Mouse (Mus musculus) liver, embryonic 14.5 days (tissue): ENCODE results near the gene Fam209. TPM values are rescaled to one million over a fixed set of nuclear protein-coding genes. Genes with fewer than 3 reads are reported as not detected.

Experiments
- ATAC-seq: fragments of 200-750 bp; cut with Nextera tagmentation; 2 replicates; pipeline ENCODE4 v1.8.0; 2017; ENCODE audit warnings: moderate number of reproducible peaks, mild to moderate bottlenecking, moderate library complexity; ENCODE audit not compliant: insufficient read depth
- DNase-seq, 3 experiments: peaks; one replicate each; pipeline ENCODE4 v3.0.0-alpha.2; 2012 to 2013; ENCODE audit warnings: low read depth in 3 of 3, low spot score in 3 of 3
- H3K27ac ChIP-seq: fragments of 300-500 bp; sonication (generic); 2 replicates; pipeline ENCODE4 v1.5.1; 2014; ENCODE audit warnings: moderate library complexity, mild to moderate bottlenecking, control low read depth, inconsistent platforms
- H3K27me3 ChIP-seq: fragments of 300-500 bp; sonication (generic); 2 replicates; pipeline ENCODE4 v1.6.1; 2014; ENCODE audit warnings: mild to moderate bottlenecking, low read length, moderate library complexity; ENCODE audit not compliant: control insufficient read depth, insufficient read depth
- H3K36me3 ChIP-seq: fragments of 300-500 bp; sonication (generic); replicated peaks from 2 replicates; pipeline ENCODE4 v1.6.1; 2014; ENCODE audit warnings: low read depth; ENCODE audit not compliant: control insufficient read depth, insufficient read depth
- H3K4me1 ChIP-seq, 2 experiments: fragments of 200-500 bp in 1 of 2; fragments of 300-500 bp in 1 of 2; sonication (generic) in 1 of 2; replicated peaks; 2 replicates each; pipeline ENCODE4 v1.6.1; 2012 to 2014; ENCODE audit warnings: antibody characterized with exemption in 1 of 2, inconsistent platforms in 1 of 2, low read length in 1 of 2; ENCODE audit not compliant: control insufficient read depth in 2 of 2, insufficient read depth in 2 of 2
- H3K4me2 ChIP-seq: fragments of 300-500 bp; sonication (generic); 2 replicates; pipeline ENCODE4 v1.6.1; 2014; ENCODE audit warnings: low read depth, mild to moderate bottlenecking, control low read depth, moderate library complexity
- H3K4me3 ChIP-seq, 2 experiments: fragments of 200-500 bp in 1 of 2; fragments of 300-500 bp in 1 of 2; sonication (generic) in 1 of 2; 2 replicates each; pipeline ENCODE4 v1.5.1; 2012 to 2014; ENCODE audit warnings: low read depth in 2 of 2, low read length in 2 of 2, mild to moderate bottlenecking in 2 of 2, control low read depth in 1 of 2, inconsistent platforms in 1 of 2, moderate library complexity in 1 of 2; ENCODE audit not compliant: insufficient read depth in 1 of 2
- H3K9ac ChIP-seq: fragments of 300-500 bp; sonication (generic); replicated peaks from 2 replicates; pipeline ENCODE4 v1.6.1; 2014; ENCODE audit warnings: mild to moderate bottlenecking, control low read depth, moderate library complexity
- H3K9me3 ChIP-seq: fragments of 300-500 bp; sonication (generic); 2 replicates; pipeline ENCODE4 v1.6.1; 2016; ENCODE audit warnings: low read length, mixed read lengths; ENCODE audit not compliant: control insufficient read depth
- CTCF ChIP-seq: IDR thresholded peaks from 2 replicates; pipeline ENCODE4 v1.5.1; 2016; ENCODE audit warnings: antibody characterized with exemption, low read depth, control low read depth
- EP300 ChIP-seq: IDR thresholded peaks from 2 replicates; pipeline ENCODE4 v1.6.1; 2016; ENCODE audit warnings: antibody characterized with exemption, low read depth
- WGBS: fragments of 180-500 bp; shearing (Covaris S2); extraction: QIAGEN DNeasy Blood & Tissue Kit; methylation state at CpG from one replicate; pipeline ENCODE4 v1.1.7; 2014; ENCODE audit not compliant: insufficient replicate concordance; 5-methylcytosine and 5-hydroxymethylcytosine counted together
- polyA plus RNA-seq, 2 experiments: library from polyadenylated mRNA; depleted of rRNA in 1 of 2; stranded (reverse) in 1 of 2; unstranded in 1 of 2; fragments of >200 nt; fragmentation: Nextera tagmentation in 1 of 2; extraction: Ambion mirVana in 1 of 2; gene quantifications; 2 replicates each; pipeline versions ENCODE4 v1.2.1 to v1.2.3; 2012 to 2014

The Fam209 gene
- polyA plus RNA-seq, 2 experiments: 0.12 TPM; not detected in 1

DNA sequence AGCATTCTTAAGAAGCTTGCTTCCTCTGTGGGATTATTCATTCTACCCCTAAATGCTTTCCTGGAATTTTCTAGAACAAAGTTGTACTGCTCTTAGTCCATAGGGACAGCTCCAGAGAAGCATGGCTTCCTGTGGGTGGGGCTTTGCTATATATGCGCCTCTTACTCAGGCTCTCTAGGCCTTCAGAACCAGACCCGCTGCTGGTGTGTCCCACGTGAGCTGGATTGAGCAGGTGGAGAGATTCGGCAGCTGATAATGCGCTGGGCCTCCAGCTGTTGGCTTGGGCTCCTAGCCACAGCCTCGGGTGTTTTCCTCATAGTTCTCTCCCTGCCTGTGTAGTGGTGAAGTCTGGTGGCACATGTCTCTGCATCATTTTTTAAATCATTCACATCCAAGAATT lies 21.7 kb upstream of the Fam209 start:
- no peak overlapping the region for H3K4me2 ChIP-seq
- H3K4me3 ChIP-seq: no peak overlapping the region
- no peaks in the 10 kb centered on the region for H3K27me3 ChIP-seq
- TF ChIP-seq EP300 (no peak), CTCF (no peak)
- no peak for ATAC-seq
- H3K9me3 ChIP-seq: no peaks in the 10 kb centered on the region
- H3K9ac ChIP-seq: no peak overlapping the region
- no peak for DNase-seq
- no peak overlapping the region for H3K27ac ChIP-seq
- WGBS: 80% methylated on average over 6 of the region's 6 CpGs
- H3K4me1 ChIP-seq: no peaks in the 10 kb centered on the region
- peaks cover 43% of the 10 kb centered on the region for H3K36me3 ChIP-seq

DNA sequence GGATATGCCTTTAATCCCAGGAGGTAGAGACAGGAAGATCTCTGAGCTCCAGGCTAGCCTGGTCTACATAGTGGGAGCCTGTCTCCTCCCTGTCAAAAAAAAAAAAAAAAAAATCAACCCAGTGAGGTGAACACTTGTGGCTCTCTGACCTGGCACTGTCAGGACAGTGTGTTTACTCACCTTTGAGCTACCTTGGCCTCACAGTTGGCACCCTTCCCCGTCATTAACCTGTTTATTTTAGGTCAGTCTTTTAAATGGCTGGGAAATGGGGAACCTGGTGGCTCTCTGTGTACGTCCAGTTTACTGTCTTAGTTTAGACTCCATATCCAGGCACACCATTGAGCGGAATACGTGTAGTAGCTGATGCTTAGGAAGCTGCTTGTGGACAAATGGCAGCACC lies 20.3 kb upstream of the Fam209 start:
- Histone ChIP-seq H3K4me2 (no peak overlapping the region), H3K36me3 (peaks cover 31% of the 10 kb centered on the region), H3K27ac (no peak overlapping the region), H3K9ac (no peak overlapping the region), H3K9me3 (no peaks in the 10 kb centered on the region), H3K27me3 (no peaks in the 10 kb centered on the region), H3K4me1 (no peaks in the 10 kb centered on the region), H3K4me3 (no peak overlapping the region)
- ATAC-seq: no peak
- DNase-seq: no peak
- 77% methylated on average over 4 of the region's 4 CpGs for WGBS
- no peak for TF ChIP-seq CTCF

DNA sequence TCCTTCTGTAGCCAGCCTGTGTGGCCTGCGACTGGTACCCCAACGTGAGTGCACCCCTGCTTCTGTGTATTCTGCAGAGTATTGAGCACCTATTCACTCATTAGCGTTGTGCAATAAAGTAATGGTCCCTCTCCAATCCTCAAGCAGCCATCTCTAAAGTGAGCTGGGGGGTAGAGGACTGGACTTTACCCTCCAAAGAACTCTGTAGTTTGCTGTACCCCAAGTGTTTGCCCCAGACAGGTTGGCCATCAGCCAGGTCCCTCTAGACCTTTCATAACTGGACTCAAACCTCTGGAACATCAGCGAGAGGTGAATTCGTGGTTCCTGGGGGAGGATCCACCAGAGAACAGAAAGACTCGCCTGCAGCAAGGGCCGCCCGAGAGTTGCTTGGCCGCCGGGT lies 19.9 kb upstream of the Fam209 start:
- Histone ChIP-seq H3K9me3 (no peaks in the 10 kb centered on the region), H3K27me3 (no peaks in the 10 kb centered on the region), H3K27ac (no peak overlapping the region), H3K4me3 (no peak overlapping the region), H3K4me2 (no peak overlapping the region), H3K9ac (no peak overlapping the region), H3K36me3 (peaks cover 27% of the 10 kb centered on the region), H3K4me1 (no peaks in the 10 kb centered on the region)
- WGBS: 85% methylated on average over 10 of the region's 10 CpGs
- no peak for ATAC-seq
- no peak for TF ChIP-seq EP300
- no peak for TF ChIP-seq CTCF
- DNase-seq: no peak

DNA sequence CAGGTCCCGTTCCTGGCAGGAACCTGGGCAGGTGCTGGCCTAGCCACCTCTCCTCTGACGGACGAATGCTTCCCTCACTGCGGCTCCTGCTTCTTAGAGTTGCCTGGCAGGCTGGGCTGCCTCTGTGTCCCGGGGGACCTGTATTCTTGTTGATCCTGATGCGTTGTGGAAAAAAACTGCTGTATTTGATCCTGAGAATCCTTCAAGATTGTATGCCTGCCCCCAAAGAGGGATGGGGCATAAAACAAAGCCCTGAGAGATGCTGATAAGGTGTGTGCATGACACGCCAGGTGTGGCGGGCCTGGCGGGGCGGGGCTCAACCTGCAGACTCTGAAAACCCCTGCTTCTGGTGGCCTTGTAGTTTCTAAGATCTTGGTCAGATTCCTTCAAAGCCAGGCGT lies 13.8 kb upstream of the Fam209 start, which contains the start of gene Gcnt7:
Gcnt7 (minus strand) TSS at position 101 of the 400 bp plus-strand sequence.
- Histone ChIP-seq H3K9ac (no peak within 1 kb of the TSS), H3K4me1 (no peaks in the 10 kb centered on the region), H3K4me3 (no peak within 1 kb of the TSS), H3K9me3 (no peaks in the 10 kb centered on the region), H3K36me3 (no peaks in the 10 kb centered on the region; the same call in none of the 2 replicates), H3K27me3 (no peaks in the 10 kb centered on the region), H3K4me2 (no peak within 1 kb of the TSS), H3K27ac (no peak within 1 kb of the TSS)
- ATAC-seq (no peak), DNase-seq (no peak)
- WGBS: 85% methylated on average over 11 of the region's 11 CpGs
- TF ChIP-seq CTCF (no peak), EP300 (no peak)

DNA sequence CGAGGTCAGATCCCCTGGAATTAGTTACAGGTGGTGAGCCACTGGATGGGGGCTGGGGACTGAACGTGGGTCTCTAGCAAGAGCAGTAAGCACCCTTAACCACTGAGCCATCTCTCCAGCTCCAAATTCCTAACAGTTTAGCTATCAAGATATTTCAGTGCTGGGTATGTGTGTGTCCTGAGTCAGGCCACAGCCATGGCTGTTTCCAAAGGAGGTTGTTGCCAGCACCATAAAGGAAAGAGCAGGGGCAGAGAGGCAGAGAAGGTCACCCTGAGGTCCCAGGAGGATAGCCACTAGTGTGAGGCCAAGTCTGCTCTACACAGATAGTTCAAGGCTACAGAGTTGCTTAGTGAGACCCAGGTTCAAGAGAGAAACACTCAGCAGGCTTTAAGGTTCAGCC lies 11.7 kb upstream of the Fam209 start:
- Histone ChIP-seq H3K9ac (no peak overlapping the region), H3K36me3 (no peaks in the 10 kb centered on the region; the same call in none of the 2 replicates), H3K27me3 (no peaks in the 10 kb centered on the region), H3K4me3 (no peak overlapping the region), H3K4me2 (no peak overlapping the region), H3K27ac (no peak overlapping the region), H3K4me1 (no peaks in the 10 kb centered on the region), H3K9me3 (no peaks in the 10 kb centered on the region)
- TF ChIP-seq EP300 (no peak), CTCF (no peak)
- DNase-seq: no peak
- ATAC-seq: no peak
- 75% methylated on average over 2 of the region's 2 CpGs for WGBS
